Mouse (Mus musculus) testis, adult 2 months (tissue): ENCODE results near the gene Gm4177.
"Not testable (repeated sequence)": the region's sequence is repeated elsewhere in the genome, so short reads cannot be mapped to it uniquely, and the experiment has no call there.

Source experiments
- CTCF ChIP-seq: fragments of 200-500 bp; IDR thresholded peaks from 2 replicates; pipeline ENCODE4 v1.5.1; 2012; ENCODE audit warnings: low read depth, mild to moderate bottlenecking, inconsistent platforms, low read length, moderate library complexity; ENCODE audit not compliant: control insufficient read depth, insufficient read depth, insufficient replicate concordance
- POLR2A ChIP-seq: fragments of 200-500 bp; IDR thresholded peaks from 2 replicates; pipeline ENCODE4 v1.6.1; 2012; ENCODE audit warnings: low read depth, mild to moderate bottlenecking, inconsistent platforms, low read length, moderate library complexity; ENCODE audit not compliant: control insufficient read depth

- TF ChIP-seq CTCF, POLR2A: not testable (repeated sequence)
These were observed at the start of gene Gm4177 for GRCm38 (mm10) chr7:21796628-21797027.
